Comparison of ENCODE assay signal across 18 mouse cellular contexts in genomic region chr7:19955861-19956260, GRCm38 (mm10). TPM values are rescaled to one million over a fixed set of nuclear protein-coding genes. Genes with fewer than 3 reads are reported as not detected.
DNase-seq lines count a peak whose midpoint lies in the region; ATAC-seq and TF ChIP-seq lines count a peak whose summit lies in the region.
"Had no signal": no experiment of that assay in that cellular context is flagged by ENCODE, and none has a peak within 500 bp of the region (broad histone marks: within the 10 kb centered on the region; RNA-seq: fewer than 3 reads in every experiment).

No protein-coding gene starts in this region.

- ATAC-seq in lung, postnatal 0 days: peak; percentile 41

- H3K36me3 ChIP-seq in lung, postnatal 0 days (ENCODE audit: insufficient read depth, low read length): no peaks in the 10 kb centered on the region
- H3K36me3 ChIP-seq: embryonic facial prominence, embryonic 12.5 days; forebrain, embryonic 12.5 days; heart, embryonic 13.5 days; hindbrain, embryonic 15.5 days had no signal

- 44% methylated on average over 4 of the region's 4 CpGs for WGBS in lung, postnatal 0 days

- no peak for TF ChIP-seq CTCF in lung, postnatal 0 days (IDR thresholded peaks at IDR 0.05)

- H3K4me2 ChIP-seq in lung, postnatal 0 days (replicated peaks; ENCODE audit: low read depth, low read length): no peak overlapping the region
- H3K4me2 ChIP-seq: embryonic facial prominence, embryonic 12.5 days; forebrain, embryonic 12.5 days; hindbrain, embryonic 15.5 days had no signal

- H3K9ac ChIP-seq in lung, postnatal 0 days (replicated peaks; ENCODE audit: low read depth): no peak overlapping the region
- H3K9ac ChIP-seq: embryonic facial prominence, embryonic 12.5 days; forebrain, embryonic 12.5 days; forebrain, postnatal 0 days; heart, embryonic 13.5 days; hindbrain, embryonic 15.5 days had no signal

- no peak overlapping the region for H3K4me3 ChIP-seq in lung, postnatal 0 days (ENCODE audit: low read depth, low read length)
- H3K4me3 ChIP-seq: embryonic facial prominence, embryonic 12.5 days; forebrain, embryonic 12.5 days; heart, embryonic 13.5 days; hindbrain, embryonic 15.5 days had no signal

- H3K27me3 ChIP-seq in lung, postnatal 0 days (replicated peaks; ENCODE audit: insufficient read depth, low read length): no peaks in the 10 kb centered on the region
- H3K27me3 ChIP-seq: CH12.LX; embryonic facial prominence, embryonic 12.5 days; forebrain, embryonic 12.5 days; heart, embryonic 13.5 days; hindbrain, embryonic 15.5 days had no signal

- no peak for DNase-seq in lung, postnatal 0 days (ENCODE audit: low spot score)
- DNase-seq in lung, postnatal 25 days (ENCODE audit: low spot score): no peak
- peak; percentile 53 for DNase-seq in thymus, postnatal 0 days (ENCODE audit: low spot score)
- DNase-seq in thymus, postnatal 36 days: no peak
- peak; percentile 46 for DNase-seq in fat pad, adult 2 months (ENCODE audit: extremely low read depth, low read depth, low spot score)
- DNase-seq in thymus, postnatal 4 days: peak; percentile 52
- DNase-seq in cerebellum, postnatal 14 days: no peak

- peak overlapping the region; percentile 76 for H3K27ac ChIP-seq in lung, postnatal 0 days (ENCODE audit: low read length)
- H3K27ac ChIP-seq: embryonic facial prominence, embryonic 12.5 days; forebrain, embryonic 12.5 days; heart, embryonic 13.5 days; hindbrain, embryonic 15.5 days had no signal

- no peaks in the 10 kb centered on the region for H3K4me1 ChIP-seq in lung, postnatal 0 days (ENCODE audit: insufficient read depth, low read depth, low read length)
- H3K4me1 ChIP-seq: embryonic facial prominence, embryonic 12.5 days; forebrain, embryonic 12.5 days; heart, embryonic 13.5 days; hindbrain, embryonic 15.5 days had no signal

- no peak for TF ChIP-seq EP300 in lung, postnatal 0 days (IDR thresholded peaks at IDR 0.05)

- no peaks in the 10 kb centered on the region for H3K9me3 ChIP-seq in lung, postnatal 0 days (ENCODE audit: low read length)
- H3K9me3 ChIP-seq: embryonic facial prominence, embryonic 12.5 days; forebrain, embryonic 12.5 days; heart, embryonic 13.5 days; hindbrain, embryonic 15.5 days had no signal

RNA-seq across cellular contexts. Expression of gene Igsf23, which starts 5.3 kb away (rescaled TPM):
- polyA plus RNA-seq in lung, postnatal 0 days (2015; fragmentation: Nextera tagmentation; extraction: Ambion mirVana): 0.70 and 0.90 TPM in 2 replicates
- polyA plus RNA-seq in thymus, postnatal 0 days (2015; fragmentation: Nextera tagmentation; extraction: Ambion mirVana): 14.8 and 15.5 TPM in 2 replicates
- polyA plus RNA-seq: cerebellum, adult 2 months; cortical plate, adult 2 months; embryonic facial prominence, embryonic 12.5 days; forebrain, embryonic 12.5 days; forebrain, postnatal 0 days; hindbrain, embryonic 11.5 days; hindbrain, embryonic 15.5 days had no signal

RNA-seq across cellular contexts. Expression of gene Ceacam20, which starts 9.4 kb away (rescaled TPM):
- not detected in 2 replicates for polyA plus RNA-seq in lung, postnatal 0 days (2015; fragmentation: Nextera tagmentation; extraction: Ambion mirVana)
- 0.06 TPM in 1 of 2 replicates, not detected in the other for polyA plus RNA-seq in thymus, postnatal 0 days (2015; fragmentation: Nextera tagmentation; extraction: Ambion mirVana)
- polyA plus RNA-seq: adrenal gland, adult 2 months; cerebellum, adult 2 months; cortical plate, adult 2 months; embryonic facial prominence, embryonic 12.5 days; forebrain, embryonic 12.5 days; forebrain, postnatal 0 days; heart, embryonic 13.5 days; heart, postnatal 0 days; hindbrain, embryonic 11.5 days; hindbrain, embryonic 15.5 days had no signal

RNA-seq across cellular contexts. Expression of gene Pvr, which starts 34.9 kb away (rescaled TPM):
- 20.8 and 24.3 TPM in 2 replicates for polyA plus RNA-seq in lung, postnatal 0 days (2015; fragmentation: Nextera tagmentation; extraction: Ambion mirVana)
- polyA plus RNA-seq in thymus, postnatal 0 days (2015; fragmentation: Nextera tagmentation; extraction: Ambion mirVana): 33.7 and 52.4 TPM in 2 replicates

RNA-seq across cellular contexts. Expression of gene Nlrp9b, which starts 35.4 kb away (rescaled TPM):
- polyA plus RNA-seq in lung, postnatal 0 days (2015; fragmentation: Nextera tagmentation; extraction: Ambion mirVana): 0.06 TPM in 1 of 2 replicates, not detected in the other
- polyA plus RNA-seq in thymus, postnatal 0 days (2015; fragmentation: Nextera tagmentation; extraction: Ambion mirVana): not detected in 2 replicates
- polyA plus RNA-seq: adrenal gland, adult 2 months; cerebellum, adult 2 months; cortical plate, adult 2 months; embryonic facial prominence, embryonic 12.5 days; forebrain, embryonic 12.5 days; forebrain, postnatal 0 days; heart, embryonic 13.5 days; heart, postnatal 0 days; hindbrain, embryonic 11.5 days; hindbrain, embryonic 15.5 days had no signal

Comparison
In these comparisons a context has a peak if more than half of its experiments do, and no peak if none do; other contexts are left out.
1. DNase-seq: peak in thymus, postnatal 0 days (single experiment), fat pad, adult 2 months (single experiment) and thymus, postnatal 4 days (single experiment); none in lung, postnatal 0 days (single experiment), lung, postnatal 25 days (single experiment), thymus, postnatal 36 days (0 of 2) and cerebellum, postnatal 14 days (0 of 2).